Mouse (Mus musculus) heart, postnatal 25 days (tissue): ENCODE data around the gene Krtap29-1. TPM values are rescaled to one million over a fixed set of nuclear protein-coding genes. Genes with fewer than 3 reads are reported as not detected.

ENCODE experiments used
- DNase-seq: peaks from one replicate; pipeline ENCODE4 v3.0.0; 2022; ENCODE audit warnings: low spot score
- intact Hi-C: fragments of 180-260 bp; cut with DNase I; formaldehyde crosslinking; loops from one replicate; pipeline ENCODE4 v1.15.1; 2025
- total RNA-seq, 2 experiments: library from RNA; stranded (reverse); gene quantifications; 2 replicates each; pipeline ENCODE4 v1.2.3; 2021

Krtap29-1 gene
- not detected for total RNA-seq

DNA sequence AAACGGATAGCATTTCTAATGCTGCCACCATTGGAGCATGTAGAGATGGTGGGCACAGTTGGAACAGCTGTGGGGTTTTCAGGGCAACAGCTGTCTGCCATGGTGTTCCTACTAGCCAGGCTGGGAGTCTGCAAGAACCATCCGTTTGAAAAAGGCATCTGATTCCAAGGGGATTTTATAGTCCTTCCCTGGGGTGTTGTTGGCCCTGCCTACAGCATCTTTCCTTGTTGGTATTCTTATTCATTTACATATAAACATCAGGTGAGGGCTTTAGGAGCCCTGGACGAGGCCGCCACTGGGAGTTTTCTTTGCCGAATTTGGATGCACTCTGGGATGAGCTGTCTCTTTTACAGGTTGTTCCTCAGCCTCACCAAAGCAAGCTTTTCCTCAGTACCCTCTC lies at the start of gene Krtap29-1:
Krtap29-1 (minus strand) TSS at position 101 of the 400 bp plus-strand sequence.
- intact Hi-C loops: no loop called here

DNA sequence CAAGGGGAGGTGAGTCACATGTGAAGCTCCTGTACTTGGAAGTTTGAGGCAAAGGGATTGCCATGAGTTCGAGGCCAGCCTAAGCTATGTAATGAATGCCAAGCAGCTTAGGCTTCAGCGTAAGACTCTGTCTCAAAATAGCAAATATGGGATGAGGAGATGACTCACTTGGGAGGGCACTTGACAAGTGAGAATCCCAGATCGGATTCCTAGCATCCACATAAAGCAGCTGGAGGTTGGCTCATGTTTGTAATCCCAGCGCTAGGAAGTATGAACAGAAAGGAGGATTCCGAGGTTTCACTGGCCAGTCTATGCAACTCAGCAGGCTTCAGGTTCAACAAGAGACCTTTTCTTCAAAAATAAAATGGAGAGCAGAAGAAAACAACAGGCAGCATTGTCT lies 42.6 kb upstream of the Krtap29-1 start:
- no peak for DNase-seq
- intact Hi-C loops: no loop called here

More for the DNA sequence above, at the start of gene Krtap29-1:
- no peak for DNase-seq

DNA sequence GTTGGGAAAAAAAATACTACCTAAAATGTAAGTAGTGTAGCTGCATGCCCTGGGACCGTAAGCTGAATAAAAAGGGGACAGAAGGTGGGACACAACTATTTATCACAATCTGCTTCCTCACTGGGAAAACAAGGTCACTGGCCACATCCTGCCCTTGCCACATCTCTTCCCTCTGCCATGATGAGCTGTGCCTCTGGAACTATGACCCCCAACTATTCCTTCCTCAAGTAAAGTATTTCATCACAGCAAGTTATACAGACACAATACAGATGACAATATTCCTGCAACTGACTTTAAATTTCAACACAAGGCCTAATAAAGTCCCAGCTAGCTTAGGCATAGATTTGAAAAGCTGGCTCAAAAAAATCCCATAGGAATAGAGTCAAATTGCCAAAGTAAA lies 40.6 kb upstream of the Krtap29-1 start:
- DNase-seq: no peak
- intact Hi-C loops: no loop called here

DNA sequence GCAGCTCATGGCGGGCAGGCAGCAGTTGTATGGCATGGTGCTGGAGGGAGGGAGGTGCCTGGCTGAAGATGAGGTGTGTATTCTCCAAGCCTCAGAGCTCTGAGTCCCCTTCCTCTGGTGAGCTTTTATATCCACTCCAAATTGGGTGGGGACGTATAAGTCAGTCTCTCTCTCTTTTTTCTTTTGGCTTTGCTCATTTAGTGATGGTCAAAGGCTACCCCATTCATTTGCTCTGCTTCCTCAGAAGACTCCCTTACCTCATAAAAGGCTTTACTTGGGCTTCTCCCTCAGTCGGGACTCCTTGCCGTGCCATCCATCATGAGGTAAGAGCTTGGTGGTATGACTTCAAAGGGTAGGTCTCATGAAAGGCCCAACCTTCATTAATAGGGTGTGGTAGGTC lies 37.3 kb upstream of the Krtap29-1 start, which contains the start of gene Krt33a:
Krt33a (minus strand) TSS at position 101 of the 400 bp plus-strand sequence.
- intact Hi-C loops: no loop called here
- DNase-seq: no peak

DNA sequence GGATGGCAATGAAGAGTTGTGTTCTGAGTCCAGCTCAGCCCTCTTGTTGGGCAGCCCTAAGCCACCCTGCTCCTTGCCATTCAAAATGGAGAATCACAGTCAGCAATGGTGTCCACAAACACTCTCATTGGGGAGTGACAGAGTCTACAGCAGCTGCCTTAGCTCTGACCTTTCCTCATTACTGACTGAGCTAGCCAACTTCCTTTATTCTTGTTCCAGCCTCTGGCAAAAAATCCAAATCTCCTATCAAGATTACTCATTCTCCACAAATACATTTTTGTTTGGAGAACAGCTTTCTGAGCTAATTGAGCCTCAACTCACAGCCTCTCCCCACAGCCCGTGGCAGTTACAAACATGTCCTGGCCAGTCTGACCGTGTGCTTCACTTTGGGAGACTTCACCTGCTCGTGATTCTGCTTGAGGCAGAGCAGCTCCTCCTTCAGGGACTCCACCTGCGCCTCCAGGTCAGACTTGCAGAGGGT lies 34.9 kb upstream of the Krtap29-1 start:
- DNase-seq: no peak
- intact Hi-C loops: no loop called here

DNA sequence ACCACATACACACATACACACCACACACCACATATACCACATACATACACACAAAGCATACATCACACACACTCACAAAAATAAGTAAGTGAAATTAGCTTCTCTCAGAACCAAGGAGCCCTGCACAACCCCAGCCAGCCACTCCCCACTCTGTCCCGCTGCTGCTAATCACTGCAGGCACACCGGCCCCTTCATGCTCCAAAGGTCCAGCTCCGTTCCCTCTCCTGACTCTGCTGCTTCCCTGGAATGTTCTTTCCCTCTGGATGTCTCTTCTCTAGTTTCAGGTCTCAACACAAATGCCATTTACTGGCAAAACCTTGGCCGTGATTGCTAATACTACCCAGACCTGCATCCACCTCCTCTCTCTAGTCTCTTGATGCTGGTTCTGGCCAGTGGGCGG lies 31.8 kb upstream of the Krtap29-1 start:
- intact Hi-C loops: no loop called here
- no peak for DNase-seq

DNA sequence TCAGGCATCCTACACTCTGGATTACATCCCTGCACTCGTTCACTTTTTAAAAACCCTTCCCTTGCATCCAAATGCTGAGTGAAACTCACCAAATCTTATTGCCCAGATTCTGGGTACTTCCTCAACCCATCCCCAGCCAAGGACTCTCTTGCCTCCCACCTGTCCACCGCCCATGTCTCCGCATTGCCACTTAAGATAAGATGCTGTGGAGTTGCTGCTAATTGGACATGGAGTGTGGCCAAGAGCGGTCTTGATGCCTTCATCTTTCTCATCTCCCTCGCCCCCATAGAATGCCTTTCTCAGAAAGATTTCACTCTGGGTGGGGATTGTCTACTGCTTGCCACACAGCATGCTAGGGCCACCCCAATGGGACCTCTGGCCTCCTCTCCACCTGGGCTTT lies 29.5 kb upstream of the Krtap29-1 start:
- intact Hi-C loops: no loop called here
- no peak for DNase-seq

DNA sequence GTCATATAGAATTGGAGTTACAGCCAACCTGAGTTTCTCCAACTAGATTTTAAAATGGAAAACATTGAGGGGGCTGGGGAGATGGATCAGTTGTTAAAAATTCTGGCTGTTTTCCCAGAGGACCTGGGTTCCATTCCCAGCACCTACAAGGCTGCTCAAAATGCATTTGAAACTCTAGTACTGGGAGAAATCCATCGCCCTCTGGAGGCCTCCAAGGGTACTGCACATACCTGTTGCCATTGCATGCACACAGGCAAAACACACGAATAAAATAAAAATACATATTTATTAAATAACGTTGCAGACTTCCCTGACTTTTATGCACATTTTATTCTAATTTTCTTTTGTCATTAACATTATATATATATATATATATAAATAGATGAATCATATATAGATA lies 27.8 kb upstream of the Krtap29-1 start:
- intact Hi-C loops: no loop called here
- no peak for DNase-seq

DNA sequence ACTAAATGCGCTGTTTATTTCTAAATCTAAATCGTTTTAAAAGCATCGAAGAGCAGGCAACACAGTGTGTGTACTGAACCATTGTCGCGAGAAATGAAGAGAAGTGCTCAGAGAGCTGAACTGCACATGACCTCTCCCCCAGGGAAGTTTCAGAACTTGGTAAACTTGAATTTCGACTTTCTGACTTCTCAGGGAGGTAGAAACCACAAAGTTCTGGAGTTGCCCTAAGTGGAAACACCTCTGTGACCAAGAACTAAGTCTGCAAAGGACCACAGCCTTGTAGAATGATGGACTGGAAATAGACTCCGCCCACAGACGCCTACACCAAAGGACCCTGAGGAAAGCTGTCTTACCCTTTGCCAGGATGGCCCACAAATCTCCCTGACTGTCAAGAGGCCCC lies 27.1 kb upstream of the Krtap29-1 start:
- intact Hi-C loops: loop anchor here (2.0 kb wide), 1 partner anchor 539 kb away; no protein-coding TSS in a partner anchor
- no peak for DNase-seq

DNA sequence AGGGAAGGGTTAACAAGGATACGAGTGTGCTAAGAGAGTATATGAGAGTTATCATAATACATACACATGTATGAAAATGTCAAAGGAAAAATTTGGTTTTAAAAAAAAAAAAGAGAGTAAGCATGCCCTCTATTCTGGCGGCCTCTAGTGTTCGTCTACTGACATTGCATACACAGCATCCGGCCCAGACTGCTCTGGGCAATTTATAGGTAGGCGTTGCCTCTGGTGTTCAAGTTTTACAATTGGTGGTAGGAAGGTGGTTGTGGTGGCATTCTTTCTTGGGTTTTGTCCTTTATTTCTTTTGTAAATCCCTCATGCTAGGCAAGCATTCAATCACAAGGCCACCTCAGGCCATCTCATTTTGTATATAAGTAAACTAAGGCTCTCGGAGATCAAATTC lies 26.0 kb upstream of the Krtap29-1 start:
- intact Hi-C loops: loop anchor here (2.0 kb wide), 1 partner anchor 538 kb away; no protein-coding TSS in a partner anchor
- no peak for DNase-seq

DNA sequence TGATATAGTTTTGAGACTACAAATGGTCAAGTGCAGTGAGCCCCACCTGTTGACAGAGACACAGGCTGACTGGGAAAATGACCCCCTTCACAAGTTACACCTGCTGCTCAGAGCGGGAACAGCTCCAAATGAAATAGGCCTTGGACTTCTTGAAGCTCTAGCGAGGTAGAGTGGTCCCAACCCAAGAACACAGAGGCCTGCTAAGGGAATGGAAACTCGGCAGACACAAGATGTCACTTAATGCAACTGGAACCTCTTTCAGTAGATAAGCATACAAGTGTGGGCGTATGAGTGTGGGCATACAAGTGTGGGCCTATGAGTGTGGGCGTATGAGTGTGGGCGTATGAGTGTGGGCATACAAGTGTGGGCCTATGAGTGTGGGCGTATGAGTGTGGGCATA lies 20.2 kb upstream of the Krtap29-1 start:
- no peak for DNase-seq
- intact Hi-C loops: no loop called here

DNA sequence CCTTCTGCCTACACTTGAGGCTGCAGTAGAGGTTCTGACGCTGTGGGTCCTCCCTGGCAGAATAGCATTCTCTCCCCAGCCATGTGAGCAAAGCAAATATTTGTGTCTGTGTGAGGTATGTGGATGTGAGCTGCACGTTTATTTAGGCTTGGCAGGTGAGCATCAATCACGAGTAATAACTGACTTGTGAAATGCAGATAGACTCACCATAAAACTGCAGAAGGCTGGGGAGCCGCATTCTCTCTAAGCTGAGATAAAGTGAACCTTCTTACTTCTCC lies 15.5 kb upstream of the Krtap29-1 start:
- no peak for DNase-seq
- intact Hi-C loops: no loop called here

DNA sequence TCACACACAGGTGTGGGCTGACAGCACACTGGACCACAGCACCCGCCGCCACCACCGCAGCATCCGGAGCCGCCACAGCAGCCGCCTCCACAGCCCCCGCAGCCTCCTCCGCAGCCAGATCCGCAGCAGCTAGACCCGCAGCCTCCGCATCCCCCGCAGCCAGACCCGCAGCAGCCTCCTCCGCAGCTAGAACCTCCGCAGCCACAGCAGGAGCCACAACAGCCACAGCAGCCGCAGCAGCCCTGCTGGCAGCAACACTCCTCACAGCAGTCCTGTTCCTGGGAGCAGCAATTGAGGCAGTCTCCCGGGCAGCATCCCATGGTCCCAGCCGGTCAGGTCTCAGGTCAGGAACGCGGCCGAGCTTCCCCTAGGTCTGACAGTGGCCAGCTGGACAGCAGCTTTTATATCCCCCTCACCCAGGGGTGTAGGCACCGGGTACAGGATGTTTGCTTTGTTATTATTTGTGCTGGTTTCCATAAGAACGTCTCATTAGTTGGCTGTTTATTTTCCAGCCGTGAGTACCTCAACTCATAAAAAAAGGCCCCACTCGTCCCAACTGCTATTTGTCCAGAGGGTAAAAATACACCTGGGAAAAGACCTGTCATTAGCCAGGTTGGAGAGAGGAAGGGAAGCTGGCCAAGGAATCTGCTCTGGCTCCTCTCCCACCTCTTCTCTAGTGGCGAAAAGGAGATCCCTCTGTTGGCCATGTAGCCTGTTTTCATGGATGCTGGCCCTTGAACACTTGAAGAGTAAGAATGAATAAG lies 14.9 kb upstream of the Krtap29-1 start, which contains the start of gene Krtap17-1:
Krtap17-1 (minus strand) TSS at position 375 of the 764 bp plus-strand sequence.
- intact Hi-C loops: no loop called here

DNA sequence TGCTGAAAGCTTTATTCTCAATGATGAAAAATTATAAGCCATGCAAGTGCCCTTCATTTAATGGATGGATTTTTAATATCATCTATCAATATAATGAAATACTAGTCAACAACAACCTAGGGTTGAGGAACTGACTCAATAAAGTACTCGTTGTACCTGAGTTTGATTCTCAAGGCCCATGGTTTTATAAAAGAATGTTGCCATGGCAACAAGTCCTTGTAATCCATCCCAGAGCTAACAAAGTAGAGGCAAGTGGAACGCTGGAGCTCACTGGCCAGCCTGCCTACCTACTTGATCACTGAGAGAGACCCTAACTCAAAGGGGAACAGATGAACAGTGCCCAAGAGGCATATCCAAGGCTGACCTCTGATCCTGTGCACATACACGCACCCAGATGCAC lies 11.7 kb upstream of the Krtap29-1 start:
- no peak for DNase-seq
- intact Hi-C loops: no loop called here

More for the DNA sequence above, 14.9 kb upstream of the Krtap29-1 start, which contains the start of gene Krtap17-1:
- DNase-seq: no peak

DNA sequence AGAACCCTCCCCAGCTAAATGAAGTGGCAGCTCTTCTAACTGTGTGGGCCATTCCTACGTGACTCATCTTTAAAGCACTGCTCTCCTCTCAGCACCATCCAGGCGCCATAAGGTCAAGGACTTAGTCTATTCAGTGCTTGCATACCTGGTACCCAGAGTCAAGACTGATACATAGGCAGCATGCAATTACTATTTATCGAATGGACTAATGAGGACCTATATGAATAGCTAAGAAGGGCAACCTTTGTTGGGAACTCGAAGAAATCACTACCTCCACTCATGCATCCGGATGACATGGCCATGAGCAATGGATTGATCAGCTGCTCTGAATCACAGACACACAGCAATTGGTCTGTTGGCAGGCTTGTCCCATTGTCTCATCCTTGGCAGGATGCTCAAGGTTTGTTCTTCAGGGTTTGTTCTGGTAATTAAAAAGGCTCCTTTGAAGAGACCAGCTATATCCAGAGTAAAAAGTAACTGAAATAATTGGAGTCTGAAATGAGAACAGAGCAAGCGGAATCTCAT lies 11.1 kb upstream of the Krtap29-1 start:
- DNase-seq: no peak
- intact Hi-C loops: no loop called here

DNA sequence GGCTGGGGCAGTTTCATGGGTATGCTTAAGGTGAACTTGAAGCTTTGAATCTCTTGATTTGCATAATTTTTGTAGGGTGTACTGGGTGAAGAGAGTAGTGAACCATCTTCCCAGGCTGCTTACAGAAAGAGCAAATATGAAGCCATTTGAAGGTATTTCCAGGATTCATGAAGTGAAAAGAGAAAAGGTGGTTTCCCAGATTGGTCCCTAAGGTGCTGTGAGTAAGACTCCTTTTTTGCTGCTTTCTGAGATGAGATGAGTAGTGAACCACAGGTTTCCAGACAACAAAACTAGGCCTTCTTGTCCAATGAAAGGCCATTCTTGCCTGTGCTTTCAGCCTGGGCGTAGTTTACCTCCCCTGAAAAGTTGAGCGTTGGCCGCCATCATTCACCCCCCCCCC lies 9.7 kb upstream of the Krtap29-1 start:
- DNase-seq: no peak
- intact Hi-C loops: no loop called here

DNA sequence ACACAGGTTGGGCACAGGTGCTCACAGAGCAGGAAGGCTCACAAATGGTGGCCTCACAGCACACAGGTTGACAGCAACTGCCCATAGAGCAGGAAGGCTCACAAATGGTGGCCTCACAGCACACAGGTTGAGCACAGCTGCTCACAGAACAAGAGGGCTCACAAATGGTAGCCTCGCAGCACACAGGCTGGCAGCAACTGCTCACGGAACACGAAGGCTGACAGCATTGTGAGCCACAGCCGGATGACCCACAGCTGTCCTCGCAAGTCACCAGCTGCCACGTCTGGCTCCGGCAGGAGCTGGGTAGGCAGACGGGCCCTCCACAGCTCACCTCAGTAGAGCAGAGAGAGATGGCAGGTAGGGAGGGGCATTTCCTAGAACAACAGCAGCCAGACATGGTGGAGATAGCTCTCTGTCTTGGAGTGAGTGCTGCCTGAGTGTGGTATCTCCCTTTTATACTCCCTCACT lies 7.4 kb upstream of the Krtap29-1 start, which contains the start of gene Krtap16-1:
Krtap16-1 (minus strand) TSS at position 418 of the 468 bp plus-strand sequence.
- intact Hi-C loops: no loop called here
- no peak for DNase-seq

DNA sequence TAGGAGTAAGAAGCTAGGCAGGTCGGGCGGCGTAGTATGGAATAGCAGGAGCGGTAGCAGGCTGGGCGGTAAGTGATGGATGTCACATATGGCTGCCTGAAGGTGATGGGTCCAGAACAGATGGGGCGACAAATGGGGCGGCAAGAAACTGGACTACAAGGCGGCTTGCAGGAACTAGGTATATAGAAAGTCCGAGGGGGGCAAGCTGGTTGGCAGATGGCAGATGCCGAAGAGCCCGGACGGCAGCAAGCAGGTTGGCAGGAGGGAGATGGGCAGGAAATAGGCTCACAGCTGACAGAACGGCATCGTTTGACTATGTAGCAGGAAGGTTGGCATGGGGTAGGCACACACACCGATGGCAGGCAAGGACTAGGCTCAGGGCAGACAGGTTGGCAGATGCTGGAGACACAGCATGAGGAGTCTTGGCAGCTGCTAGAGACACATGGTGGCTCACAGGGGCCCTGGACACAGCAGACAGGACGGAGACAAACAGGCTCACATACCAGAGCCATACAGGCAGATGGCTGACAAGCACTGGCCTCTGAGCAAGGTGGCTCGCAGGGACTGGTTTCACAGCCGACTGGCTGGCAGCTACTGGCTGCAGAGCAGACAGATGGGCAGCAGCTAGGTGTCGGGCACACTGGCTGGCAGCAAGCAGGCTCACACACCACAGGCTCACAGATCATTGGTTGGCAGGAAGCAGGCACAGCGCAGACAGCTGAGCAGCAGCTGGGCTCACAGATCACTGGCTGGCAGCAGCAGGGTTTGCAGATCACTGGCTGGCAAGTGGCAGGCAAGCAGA lies 6.6 kb upstream of the Krtap29-1 start:
- intact Hi-C loops: no loop called here
- DNase-seq: no peak

DNA sequence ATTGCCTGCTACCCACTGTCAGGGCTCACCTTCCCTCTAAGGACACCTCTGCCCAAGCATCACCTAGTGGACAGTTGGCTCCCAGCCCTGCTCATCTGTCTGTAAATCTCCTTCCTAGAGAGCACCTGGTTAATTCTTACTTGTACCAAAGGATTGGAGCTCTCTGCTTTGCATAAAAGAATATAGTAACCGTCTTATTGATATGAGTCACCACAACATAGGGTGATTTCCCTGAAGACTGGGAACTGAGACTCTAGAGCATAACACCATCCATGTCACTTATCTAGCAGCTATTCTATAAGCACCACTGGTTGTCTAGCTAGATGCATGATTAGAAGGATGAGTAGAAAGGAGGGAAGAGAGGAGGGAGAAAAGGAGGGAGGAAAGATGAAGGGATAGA lies 4.6 kb upstream of the Krtap29-1 start:
- intact Hi-C loops: no loop called here
- no peak for DNase-seq

DNA sequence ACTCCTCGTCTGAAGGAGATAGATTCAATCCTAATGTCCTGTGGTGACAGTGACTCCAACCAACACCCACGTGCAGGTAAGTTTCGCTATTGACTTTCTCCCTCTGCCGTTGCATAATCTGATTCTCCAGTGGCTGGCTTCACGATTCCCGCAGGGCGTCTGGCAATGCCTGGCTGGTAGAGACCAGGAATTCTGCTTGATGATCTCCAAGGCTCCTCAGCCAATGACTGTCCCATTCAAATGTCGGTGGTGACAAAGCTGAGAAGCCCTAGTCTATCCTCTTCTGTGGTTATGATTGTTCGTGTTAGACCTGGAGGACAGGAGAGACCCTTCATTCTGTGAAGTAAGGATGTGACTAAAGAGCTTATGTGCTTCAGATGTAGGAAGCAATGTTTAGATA lies 3.9 kb upstream of the Krtap29-1 start:
- intact Hi-C loops: no loop called here
- no peak for DNase-seq

DNA sequence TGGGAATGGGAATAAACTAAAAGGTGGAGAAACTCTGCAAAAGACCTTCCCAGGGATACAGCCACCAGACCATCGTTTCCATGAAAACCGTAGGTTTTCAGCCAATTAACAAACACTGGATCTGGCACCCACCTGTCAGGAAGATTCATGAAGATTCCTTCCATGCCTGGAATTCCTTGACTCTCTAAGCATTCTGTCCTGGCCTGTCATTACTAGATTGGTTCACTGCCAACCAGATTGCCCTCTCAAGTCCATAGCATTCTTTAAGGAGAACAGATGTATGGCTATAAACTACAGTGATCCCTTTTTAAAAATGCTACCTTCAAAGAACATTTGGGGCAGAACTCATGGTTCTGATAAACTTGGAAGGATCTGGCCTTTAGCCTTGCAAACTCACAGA lies 12.9 kb downstream of the Krtap29-1 start:
- DNase-seq: no peak
- intact Hi-C loops: no loop called here
